Mouse (Mus musculus): ENCODE data around the gene Vegfa.

GRCm38 (mm10) chr17:46029052-46029553 is 3.1 kb downstream of the Vegfa start:
- no peak for TF ChIP-seq CTCF (IDR thresholded peaks at IDR 0.05; ENCODE audit: insufficient read depth, low read depth, low read length)
- no peak for TF ChIP-seq POLR2A (IDR thresholded peaks at IDR 0.05; ENCODE audit: insufficient read depth, low read depth, low read length)

All from olfactory bulb, adult 2 months (tissue).